Mouse (Mus musculus): ENCODE results near the gene Mcoln1. TPM values are rescaled to one million over a fixed set of nuclear protein-coding genes. Genes with fewer than 3 reads are reported as not detected.

Mcoln1 gene
- polyA plus RNA-seq (2012; rRNA removed) (26.1 and 31.6 TPM in 2 replicates), polyA plus RNA-seq (2014; fragmentation: Nextera tagmentation; extraction: Ambion mirVana) (12.6 and 13.8 TPM in 2 replicates)

DNA sequence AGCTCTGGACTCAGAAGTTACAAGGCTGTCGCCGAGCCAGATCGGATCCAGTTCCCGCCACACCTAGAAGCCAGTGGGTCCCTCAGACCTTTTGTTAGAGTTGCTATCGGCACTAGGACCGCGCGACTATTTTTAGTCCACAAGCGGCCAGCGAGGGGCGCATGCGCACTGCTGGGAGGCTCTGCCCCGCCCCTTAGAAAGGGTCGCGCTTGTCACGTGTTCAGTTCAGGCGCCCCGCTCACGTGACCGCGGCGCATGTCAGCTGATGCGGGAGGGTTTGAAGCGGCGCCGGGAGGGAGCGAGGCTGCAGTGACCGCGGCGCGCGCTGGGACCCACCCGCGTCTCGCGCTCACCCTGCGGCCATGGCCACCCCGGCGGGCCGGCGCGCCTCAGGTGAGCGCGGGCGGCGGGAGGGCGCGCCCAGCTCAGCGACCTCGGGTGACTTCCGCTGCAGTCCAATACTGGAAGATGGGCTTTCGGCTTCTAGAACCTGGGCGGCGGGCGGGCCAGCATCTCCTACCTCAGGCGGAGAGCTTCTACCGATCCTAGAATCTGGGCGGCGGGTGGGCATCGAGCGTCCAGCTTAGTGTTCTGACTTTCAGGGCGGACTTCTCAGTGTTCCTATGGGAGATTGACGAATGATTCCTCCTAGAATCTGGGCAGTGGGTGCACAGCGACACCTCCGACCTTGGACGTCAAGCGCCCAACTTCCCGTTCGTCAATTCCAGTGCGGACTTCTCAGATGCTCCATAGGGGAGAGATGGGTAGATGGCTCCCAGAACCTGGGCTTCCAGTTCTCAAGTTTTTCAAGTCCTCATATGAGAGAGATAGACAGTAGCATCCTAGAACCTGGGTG, at the start of gene Mcoln1:
Mcoln1 (plus strand) TSS at position 223 of the 856 bp plus-strand sequence.
- peak; percentile 41; the same call in 1 of the 2 replicates for TF ChIP-seq EP300 (IDR thresholded peaks at IDR 0.05; ENCODE audit: low read depth)
- peak; percentile 39 for TF ChIP-seq CTCF (IDR thresholded peaks at IDR 0.05; ENCODE audit: low read depth)
- H3K27me3 ChIP-seq (ENCODE audit: control insufficient read depth, insufficient read depth, low read length) = no peaks in the 10 kb centered on the region
- WGBS (ENCODE audit: insufficient replicate concordance) = under 1% methylated on average over 70 of the region's 70 CpGs
- peak within 1 kb of the TSS; percentile 81 for H3K27ac ChIP-seq
- peak within 1 kb of the TSS; percentile 74 to 93 for H3K4me3 ChIP-seq (ENCODE audit: insufficient read depth in 1 of 2, low read depth in 2 of 2, low read length in 2 of 2)
- H3K4me2 ChIP-seq (ENCODE audit: low read depth) = peak within 1 kb of the TSS; percentile 79
- peaks cover 2 to 15% of the 10 kb centered on the region in 2 experiments; a peak in 2 of 4 replicates for H3K4me1 ChIP-seq (replicated peaks; ENCODE audit: control insufficient read depth in 2 of 2, insufficient read depth in 2 of 2, low read length in 1 of 2)
- H3K9ac ChIP-seq (replicated peaks) = peak within 1 kb of the TSS; percentile 79
- peak; percentile 95 to 96 (median 96) for DNase-seq (ENCODE audit: low read depth in 3 of 3, low spot score in 3 of 3)
- no peaks in the 10 kb centered on the region for H3K9me3 ChIP-seq (ENCODE audit: control insufficient read depth, low read length)
- ATAC-seq (ENCODE audit: insufficient read depth) = peak; percentile 90
- H3K36me3 ChIP-seq (replicated peaks; ENCODE audit: control insufficient read depth, insufficient read depth, low read depth) = no peaks in the 10 kb centered on the region

DNA sequence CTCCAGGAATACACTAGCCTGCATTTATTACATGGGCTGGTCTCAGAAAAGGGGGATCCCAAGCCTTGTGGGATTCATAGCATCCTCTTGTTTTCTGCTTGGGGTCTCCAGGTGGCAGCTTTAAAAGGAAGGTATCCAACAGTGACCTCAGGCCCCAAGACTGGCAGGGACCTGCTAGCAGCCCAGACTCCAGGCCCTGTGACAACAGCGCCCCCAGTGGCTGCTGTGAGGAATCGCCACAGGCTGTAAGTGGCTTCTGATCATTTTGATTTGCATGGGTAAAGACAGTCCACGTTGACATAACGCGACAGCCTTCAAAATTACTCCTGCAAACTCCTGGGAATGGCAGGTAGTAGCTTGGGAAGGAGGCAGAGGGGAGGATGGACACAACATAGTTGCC, 49.6 kb upstream of the Mcoln1 start:
- no peaks in the 10 kb centered on the region for H3K27me3 ChIP-seq (ENCODE audit: control insufficient read depth, insufficient read depth, low read length)
- no peak overlapping the region for H3K4me2 ChIP-seq (ENCODE audit: low read depth)
- 27% methylated on average over 5 of the region's 5 CpGs for WGBS (ENCODE audit: insufficient replicate concordance)
- ATAC-seq (ENCODE audit: insufficient read depth) = no peak
- no peak overlapping the region for H3K27ac ChIP-seq
- H3K9ac ChIP-seq (replicated peaks) = no peak overlapping the region
- TF ChIP-seq EP300 (IDR thresholded peaks at IDR 0.05; ENCODE audit: low read depth) = no peak
- peak; percentile 97 for TF ChIP-seq CTCF (IDR thresholded peaks at IDR 0.05; ENCODE audit: low read depth)
- no peaks in the 10 kb centered on the region for H3K4me1 ChIP-seq (replicated peaks; ENCODE audit: control insufficient read depth in 2 of 2, insufficient read depth in 2 of 2, low read length in 1 of 2)
- no peaks in the 10 kb centered on the region for H3K9me3 ChIP-seq (ENCODE audit: control insufficient read depth, low read length)
- H3K36me3 ChIP-seq (replicated peaks; ENCODE audit: control insufficient read depth, insufficient read depth, low read depth) = no peaks in the 10 kb centered on the region; the same call in 1 of the 2 replicates
- peak in 1 of 3 experiments; percentile 34 for DNase-seq (ENCODE audit: low read depth in 3 of 3, low spot score in 3 of 3)
- H3K4me3 ChIP-seq (ENCODE audit: insufficient read depth in 1 of 2, low read depth in 2 of 2, low read length in 2 of 2) = no peak overlapping the region

GRCm38 (mm10) chr8:3451992-3452391, 48.3 kb upstream of the Mcoln1 start:
- Histone ChIP-seq H3K4me2 (ENCODE audit: low read depth) (no peak overlapping the region), H3K9me3 (ENCODE audit: control insufficient read depth, low read length) (no peaks in the 10 kb centered on the region), H3K4me3 (ENCODE audit: insufficient read depth in 1 of 2, low read depth in 2 of 2, low read length in 2 of 2) (no peak overlapping the region), H3K9ac (replicated peaks) (no peak overlapping the region), H3K36me3 (replicated peaks; ENCODE audit: control insufficient read depth, insufficient read depth, low read depth) (no peaks in the 10 kb centered on the region; the same call in 1 of the 2 replicates), H3K27me3 (ENCODE audit: control insufficient read depth, insufficient read depth, low read length) (no peaks in the 10 kb centered on the region), H3K27ac (no peak overlapping the region), H3K4me1 (replicated peaks; ENCODE audit: control insufficient read depth in 2 of 2, insufficient read depth in 2 of 2, low read length in 1 of 2) (no peaks in the 10 kb centered on the region)
- TF ChIP-seq EP300 (IDR thresholded peaks at IDR 0.05; ENCODE audit: low read depth) (no peak), CTCF (IDR thresholded peaks at IDR 0.05; ENCODE audit: low read depth) (no peak)
- DNase-seq (ENCODE audit: low read depth in 3 of 3, low spot score in 3 of 3) = no peak
- WGBS (ENCODE audit: insufficient replicate concordance) = 88% methylated on average over 25 of the region's 25 CpGs
- ATAC-seq (ENCODE audit: insufficient read depth) = no peak

DNA sequence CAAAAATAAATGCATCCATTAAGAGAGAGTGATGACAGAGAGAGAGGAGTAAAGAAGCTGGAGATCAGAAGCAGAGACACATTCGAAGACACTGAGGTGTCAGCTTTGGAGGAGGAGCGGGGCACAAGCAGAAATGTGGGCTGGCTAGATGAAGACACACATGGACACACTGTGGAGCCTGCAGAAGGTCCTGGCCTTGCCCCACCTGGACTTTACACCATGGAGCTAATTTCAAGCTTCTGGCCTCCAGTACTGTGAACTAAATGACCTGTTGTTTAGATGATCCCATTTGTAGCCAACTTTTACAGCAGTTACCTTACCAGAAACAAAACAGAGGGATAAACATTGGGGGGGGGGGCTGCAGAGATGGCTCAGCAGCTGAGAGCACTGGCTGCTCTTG, 37.0 kb upstream of the Mcoln1 start:
- H3K27me3 ChIP-seq (ENCODE audit: control insufficient read depth, insufficient read depth, low read length) = no peaks in the 10 kb centered on the region
- 69% methylated on average over 2 of the region's 2 CpGs for WGBS (ENCODE audit: insufficient replicate concordance)
- DNase-seq (ENCODE audit: low read depth in 3 of 3, low spot score in 3 of 3) (no peak), ATAC-seq (ENCODE audit: insufficient read depth) (no peak)
- peaks cover 0 to 13% of the 10 kb centered on the region in 2 experiments; a peak in 2 of 4 replicates for H3K4me1 ChIP-seq (replicated peaks; ENCODE audit: control insufficient read depth in 2 of 2, insufficient read depth in 2 of 2, low read length in 1 of 2)
- no peak overlapping the region for H3K27ac ChIP-seq
- TF ChIP-seq EP300 (IDR thresholded peaks at IDR 0.05; ENCODE audit: low read depth) (no peak), CTCF (IDR thresholded peaks at IDR 0.05; ENCODE audit: low read depth) (no peak)
- no peaks in the 10 kb centered on the region for H3K36me3 ChIP-seq (replicated peaks; ENCODE audit: control insufficient read depth, insufficient read depth, low read depth)
- H3K4me2 ChIP-seq (ENCODE audit: low read depth) = no peak overlapping the region
- H3K9ac ChIP-seq (replicated peaks) = no peak overlapping the region
- H3K9me3 ChIP-seq (ENCODE audit: control insufficient read depth, low read length) = no peaks in the 10 kb centered on the region
- H3K4me3 ChIP-seq (ENCODE audit: insufficient read depth in 1 of 2, low read depth in 2 of 2, low read length in 2 of 2) = no peak overlapping the region

GRCm38 (mm10) chr8:3464309-3464708, 35.9 kb upstream of the Mcoln1 start:
- Histone ChIP-seq H3K36me3 (replicated peaks; ENCODE audit: control insufficient read depth, insufficient read depth, low read depth) (no peaks in the 10 kb centered on the region), H3K4me3 (ENCODE audit: insufficient read depth in 1 of 2, low read depth in 2 of 2, low read length in 2 of 2) (no peak overlapping the region), H3K9ac (replicated peaks) (no peak overlapping the region), H3K27ac (no peak overlapping the region), H3K9me3 (ENCODE audit: control insufficient read depth, low read length) (no peaks in the 10 kb centered on the region), H3K4me1 (replicated peaks; ENCODE audit: control insufficient read depth in 2 of 2, insufficient read depth in 2 of 2, low read length in 1 of 2) (peaks cover 0 to 15% of the 10 kb centered on the region in 2 experiments; a peak in 2 of 4 replicates), H3K4me2 (ENCODE audit: low read depth) (no peak overlapping the region), H3K27me3 (ENCODE audit: control insufficient read depth, insufficient read depth, low read length) (no peaks in the 10 kb centered on the region)
- DNase-seq (ENCODE audit: low read depth in 3 of 3, low spot score in 3 of 3) (peak in 1 of 3 experiments; percentile 43), ATAC-seq (ENCODE audit: insufficient read depth) (no peak)
- WGBS (ENCODE audit: insufficient replicate concordance) = 50% methylated on average over 5 of the region's 5 CpGs
- TF ChIP-seq EP300 (IDR thresholded peaks at IDR 0.05; ENCODE audit: low read depth) (no peak), CTCF (IDR thresholded peaks at IDR 0.05; ENCODE audit: low read depth) (peak; percentile 75)
